Mouse (Mus musculus): ENCODE measurements around the gene Wdr11.

Gene Wdr11

GRCm38 (mm10) chr7:129591371-129592131, at the start of gene Wdr11:
Wdr11 (plus strand) TSS chr7:129591863.
- peak; percentile 87 to 88 for DNase-seq

GRCm38 (mm10) chr7:129567541-129567940, 24.1 kb upstream of the Wdr11 start:
- no peak for DNase-seq

GRCm38 (mm10) chr7:129568338-129568737, 23.3 kb upstream of the Wdr11 start:
- no peak for DNase-seq

GRCm38 (mm10) chr7:129574471-129574870, 17.2 kb upstream of the Wdr11 start:
- DNase-seq = no peak

GRCm38 (mm10) chr7:129575110-129575784, 16.4 kb upstream of the Wdr11 start:
- DNase-seq = no peak

GRCm38 (mm10) chr7:129592132-129592745, 576 bp downstream of the Wdr11 start:
- DNase-seq = no peak

GRCm38 (mm10) chr7:129597186-129597585, 5.5 kb downstream of the Wdr11 start:
- no peak for DNase-seq

- no peak for DNase-seq
Observed at GRCm38 (mm10) chr7:129606291-129606690, 14.6 kb downstream of the Wdr11 start.

GRCm38 (mm10) chr7:129621141-129621540, 29.5 kb downstream of the Wdr11 start:
- no peak for DNase-seq

GRCm38 (mm10) chr7:129630351-129630750, 38.7 kb downstream of the Wdr11 start:
- no peak for DNase-seq

- no peak for DNase-seq
Observed at GRCm38 (mm10) chr7:129631453-129631852, 39.8 kb downstream of the Wdr11 start.

- DNase-seq = no peak
Observed at GRCm38 (mm10) chr7:129635898-129636640, 44.4 kb downstream of the Wdr11 start.

GRCm38 (mm10) chr7:129636992-129637391, 45.3 kb downstream of the Wdr11 start:
- no peak for DNase-seq

- peak; percentile 20 to 42 for DNase-seq
Observed at GRCm38 (mm10) chr7:129637906-129638475, 46.3 kb downstream of the Wdr11 start.

- DNase-seq = peak; percentile 45 to 55
Observed at GRCm38 (mm10) chr7:129639006-129639405, 47.3 kb downstream of the Wdr11 start.

GRCm38 (mm10) chr7:129639833-129640232, 48.2 kb downstream of the Wdr11 start:
- peak; percentile 28 to 43 for DNase-seq

- no peak for DNase-seq
Observed at GRCm38 (mm10) chr7:129643290-129643689, 51.6 kb downstream of the Wdr11 start.

GRCm38 (mm10) chr7:129647798-129648197, 56.1 kb downstream of the Wdr11 start:
- peak in 1 of 2 experiments; percentile 42 for DNase-seq

GRCm38 (mm10) chr7:129648938-129649337, 57.3 kb downstream of the Wdr11 start:
- DNase-seq = peak; percentile 83 to 94

GRCm38 (mm10) chr7:129650717-129651116, 59.1 kb downstream of the Wdr11 start:
- DNase-seq = no peak

GRCm38 (mm10) chr7:129651781-129652180, 60.1 kb downstream of the Wdr11 start:
- no peak for DNase-seq

GRCm38 (mm10) chr7:129652901-129653460, 61.3 kb downstream of the Wdr11 start:
- DNase-seq = no peak
